11 mouse cellular contexts compared by ENCODE assay signal in the genomic region with DNA sequence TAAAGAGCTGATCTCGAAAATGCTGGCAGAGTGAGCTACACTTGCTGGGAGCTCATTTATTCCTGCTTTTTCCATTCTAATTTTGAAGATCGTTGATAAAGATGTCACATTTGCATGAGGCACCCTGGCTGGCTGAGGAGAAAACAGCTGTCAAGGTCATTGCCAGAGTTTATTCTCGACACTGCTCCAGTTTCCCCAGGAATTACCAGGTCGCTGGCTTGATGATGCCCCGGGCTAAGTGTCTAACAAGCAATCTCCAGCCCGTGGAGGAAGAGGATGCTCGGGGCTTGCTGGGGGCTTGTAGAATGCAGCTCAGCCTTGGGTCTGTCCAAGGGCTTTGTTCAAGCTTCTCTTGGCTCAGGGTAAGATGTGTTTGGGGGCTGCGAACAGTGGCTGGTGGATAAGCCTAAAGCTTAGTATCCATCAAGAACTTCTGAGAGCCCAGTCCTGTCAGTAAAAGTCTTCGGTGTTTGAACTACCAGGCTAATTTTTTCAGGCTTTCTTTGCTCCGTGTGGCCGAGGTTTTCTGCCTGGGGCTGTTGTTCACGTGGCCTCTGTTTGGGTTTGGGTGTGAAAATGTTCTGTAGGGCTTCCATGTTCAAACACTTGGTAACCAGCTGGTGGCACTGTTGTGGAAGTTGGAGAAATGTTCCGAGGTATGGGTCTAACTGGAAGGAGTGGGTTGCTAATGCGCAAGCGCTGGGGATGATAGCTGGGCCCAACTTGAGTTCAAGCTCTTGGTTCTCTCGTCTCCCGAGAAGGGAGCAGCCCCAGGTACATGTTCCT. TPM values are rescaled to one million over a fixed set of nuclear protein-coding genes. Genes with fewer than 3 reads are reported as not detected.
DNase-seq lines count a peak whose midpoint lies in the region; ATAC-seq and TF ChIP-seq lines count a peak whose summit lies in the region.
"Had no signal": no experiment of that assay in that cellular context is flagged by ENCODE, and none has a peak within 500 bp of the region (broad histone marks: within the 10 kb centered on the region; RNA-seq: fewer than 3 reads in every experiment).

No protein-coding gene starts in this region.

- H3K4me2 ChIP-seq in forebrain, postnatal 0 days (ENCODE audit: low read depth) = peak overlapping the region; percentile 3; the same call in 1 of the 2 replicates

- whole genome bisulfite sequencing in forebrain, postnatal 0 days = 52% methylated on average over 17 of the region's 17 CpGs
- 78% methylated on average over 17 of the region's 17 CpGs for WGBS in limb, embryonic 10.5 days

- ATAC-seq in forebrain, postnatal 0 days = peak; percentile 19; the same call in 1 of the 2 replicates
- no peak for ATAC-seq in granulocyte monocyte progenitor cell, adult 5-6 weeks (replicated peaks; ENCODE audit: poor library complexity, severe bottlenecking)

- intact Hi-C loops in heart, postnatal 36 days (cut with DNase I) = no loop called here

- no peak overlapping the region for H3K4me3 ChIP-seq in layer of hippocampus, adult 2 months
- no peak overlapping the region for H3K4me3 ChIP-seq in E14TG2a.4 (replicated peaks; ENCODE audit: low read length)
- no peak overlapping the region for H3K4me3 ChIP-seq in forebrain, postnatal 0 days (ENCODE audit: low read depth, low read length)
- H3K4me3 ChIP-seq in limb, embryonic 10.5 days = no peak overlapping the region
- H3K4me3 ChIP-seq: erythroblast, embryonic 14.5 days had no signal

- H3K9ac ChIP-seq in forebrain, postnatal 0 days = no peak overlapping the region

- DNase-seq in heart, adult 11 months = peak; percentile 82
- no peak for DNase-seq in heart, postnatal 36 days
- no peak for DNase-seq in layer of hippocampus, adult 2 months (ENCODE audit: low spot score in 2 of 2)
- DNase-seq in layer of hippocampus, postnatal 25 days (ENCODE audit: extremely low spot score in 1 of 2, low spot score in 1 of 2) = no peak
- peak; percentile 40 for DNase-seq in forebrain, postnatal 0 days
- DNase-seq in limb, embryonic 10.5 days (ENCODE audit: low spot score) = no peak
- DNase-seq: kidney, postnatal 25 days had no signal

- H3K27ac ChIP-seq in layer of hippocampus, adult 2 months = peak overlapping the region; percentile 79
- peak overlapping the region; percentile 17; the same call in 1 of the 2 replicates for H3K27ac ChIP-seq in forebrain, postnatal 0 days (ENCODE audit: low read depth, low read length)
- H3K27ac ChIP-seq in limb, embryonic 10.5 days = no peak overlapping the region

- H3K4me1 ChIP-seq in E14TG2a.4 (replicated peaks; ENCODE audit: low read depth, low read length) = peaks cover 25% of the 10 kb centered on the region
- H3K4me1 ChIP-seq in forebrain, postnatal 0 days (ENCODE audit: insufficient read depth) = peaks cover 8% of the 10 kb centered on the region
- peaks cover 33% of the 10 kb centered on the region for H3K4me1 ChIP-seq in limb, embryonic 10.5 days

- H3K9me3 ChIP-seq in E14TG2a.4 (ENCODE audit: low read length) = no peaks in the 10 kb centered on the region
- no peaks in the 10 kb centered on the region for H3K9me3 ChIP-seq in forebrain, postnatal 0 days (ENCODE audit: low read length)
- H3K9me3 ChIP-seq in limb, embryonic 10.5 days (replicated peaks) = no peaks in the 10 kb centered on the region

- peak; percentile 64 for TF ChIP-seq CTCF in layer of hippocampus, adult 2 months (conservative IDR thresholded peaks at IDR 0.05)
- peak; percentile 13; the same call in 1 of the 2 replicates for TF ChIP-seq CTCF in E14TG2a.4 (conservative IDR thresholded peaks at IDR 0.05; ENCODE audit: low read length)
- peak; percentile 41 for TF ChIP-seq CTCF in forebrain, postnatal 0 days (IDR thresholded peaks at IDR 0.05; ENCODE audit: low read depth)

- H3K36me3 ChIP-seq in E14TG2a.4 (ENCODE audit: insufficient read depth, low read length) = no peaks in the 10 kb centered on the region
- H3K36me3 ChIP-seq in forebrain, postnatal 0 days (ENCODE audit: insufficient read depth) = no peaks in the 10 kb centered on the region
- no peaks in the 10 kb centered on the region for H3K36me3 ChIP-seq in limb, embryonic 10.5 days

- H3K27me3 ChIP-seq in E14TG2a.4 (ENCODE audit: insufficient read depth, low read length) = no peaks in the 10 kb centered on the region; the same call in 1 of the 2 replicates
- no peaks in the 10 kb centered on the region for H3K27me3 ChIP-seq in forebrain, postnatal 0 days (ENCODE audit: insufficient read depth, low read length)
- no peaks in the 10 kb centered on the region for H3K27me3 ChIP-seq in limb, embryonic 10.5 days (ENCODE audit: low read depth, poor library complexity, severe bottlenecking)

RNA-seq across cellular contexts. Expression of a gene that starts 44.2 kb away (rescaled TPM):
- under 1 TPM in 1 of 2 experiments, not detected in 1; 0.16 TPM for total RNA-seq in heart, postnatal 36 days (2021)
- total RNA-seq in layer of hippocampus, adult 2 months (2021) = not detected
- total RNA-seq in layer of hippocampus, postnatal 25 days (2021) = not detected
- not detected in 2 replicates for total RNA-seq in forebrain, postnatal 0 days (2014; rRNA removed)
- 0.22 TPM in 1 of 2 replicates, not detected in the other for polyA plus RNA-seq in forebrain, postnatal 0 days (2015; fragmentation: Nextera tagmentation; extraction: Ambion mirVana)
- polyA plus RNA-seq in limb, embryonic 10.5 days (2016; fragmentation: Nextera tagmentation; extraction: Ambion mirVana) = 0.16 TPM in 2 replicates
- not detected in 2 replicates for total RNA-seq in granulocyte monocyte progenitor cell, adult 5-6 weeks (2014; fragmentation: Nextera tagmentation)
- total RNA-seq in granulocyte monocyte progenitor cell, adult 5-6 weeks (2017) = not detected in 2 replicates
- total RNA-seq: left cerebral cortex, postnatal 14 days had no signal

Comparison
In these comparisons a context has a peak if more than half of its experiments do, and no peak if none do; other contexts are left out.
1. DNase-seq: peak in heart, adult 11 months (single experiment) and forebrain, postnatal 0 days (single experiment); none in heart, postnatal 36 days (0 of 2), layer of hippocampus, adult 2 months (0 of 2), layer of hippocampus, postnatal 25 days (0 of 2) and limb, embryonic 10.5 days (single experiment).
2. CTCF ChIP-seq: peak in every context shown above with its lines; median percentile 64 in layer of hippocampus, adult 2 months; 41 in forebrain, postnatal 0 days; 13 in E14TG2a.4.